Mouse (Mus musculus) CH12.LX (cell line): ENCODE results near the gene Zfyve19. TPM values are rescaled to one million over a fixed set of nuclear protein-coding genes. Genes with fewer than 3 reads are reported as not detected.

Experiments
- DNase-seq: peaks from one replicate; pipeline ENCODE4 v3.0.0-alpha.2; 2013; ENCODE audit errors: extremely low read depth
- H3K27ac ChIP-seq: 2 replicates; pipeline ENCODE4 v1.5.1; 2012; ENCODE audit warnings: low read depth, mild to moderate bottlenecking, control low read depth, moderate library complexity; ENCODE audit not compliant: insufficient read depth
- H3K27me3 ChIP-seq: replicated peaks from 2 replicates; pipeline ENCODE3; 2012; ENCODE audit warnings: inconsistent platforms
- H3K36me3 ChIP-seq, 2 experiments: replicated peaks in 1 of 2; 2 replicates each; pipeline versions ENCODE3 to v1.6.1; 2012; ENCODE audit warnings: inconsistent platforms in 1 of 2, low read length in 1 of 2, mild to moderate bottlenecking in 1 of 2, mixed read lengths in 1 of 2, moderate library complexity in 1 of 2; ENCODE audit not compliant: control insufficient read depth in 1 of 2, insufficient read depth in 1 of 2
- H3K4me1 ChIP-seq, 2 experiments: 2 replicates each; pipeline ENCODE4 v1.6.1; 2012; ENCODE audit warnings: inconsistent platforms in 1 of 2, moderate library complexity in 1 of 2; ENCODE audit not compliant: insufficient read depth in 2 of 2, control insufficient read depth in 1 of 2
- H3K4me2 ChIP-seq: 2 replicates; pipeline ENCODE4 v1.6.1; 2012; ENCODE audit warnings: low read depth, mild to moderate bottlenecking, control low read depth; ENCODE audit not compliant: poor library complexity, insufficient read depth, severe bottlenecking
- H3K4me3 ChIP-seq, 3 experiments: fragments of 150-350 bp in 1 of 3; sonication (generic) in 1 of 3; replicated peaks in 1 of 3; 2 replicates each; pipeline versions ENCODE3 to v1.5.1; 2011 to 2012; ENCODE audit warnings: low read depth in 2 of 3, low read length in 2 of 3, mild to moderate bottlenecking in 2 of 3, moderate library complexity in 2 of 3, control low read depth in 1 of 3, improper control_type of control experiment in 1 of 3, inconsistent platforms in 1 of 3, mixed read lengths in 1 of 3; ENCODE audit not compliant: poor library complexity in 1 of 3
- H3K79me2 ChIP-seq: replicated peaks from 2 replicates; pipeline ENCODE4 v1.6.1; 2012; ENCODE audit warnings: mild to moderate bottlenecking, moderate library complexity; ENCODE audit not compliant: control insufficient read depth, poor library complexity, insufficient read depth, severe bottlenecking; ENCODE audit errors: extremely low read depth
- H3K9ac ChIP-seq: 2 replicates; pipeline ENCODE4 v1.6.1; 2012; ENCODE audit warnings: low read depth, mild to moderate bottlenecking, control low read depth, moderate library complexity; ENCODE audit not compliant: insufficient read depth
- H3K9me3 ChIP-seq: replicated peaks from 2 replicates; pipeline ENCODE3; 2012; ENCODE audit warnings: low read length, inconsistent platforms, mixed read lengths
- BHLHE40 ChIP-seq: IDR thresholded peaks from 2 replicates; pipeline ENCODE4 v1.6.1; 2011; ENCODE audit warnings: mild to moderate bottlenecking, low read depth, low read length, improper control_type of control experiment
- CHD1 ChIP-seq: IDR thresholded peaks from 2 replicates; pipeline ENCODE4 v1.6.1; 2012; ENCODE audit warnings: low read depth, low read length, improper control_type of control experiment, inconsistent platforms
- CHD2 ChIP-seq: IDR thresholded peaks from 2 replicates; pipeline ENCODE4 v1.6.1; 2011; ENCODE audit warnings: low read length, improper control_type of control experiment
- CTCF ChIP-seq, 2 experiments: IDR thresholded peaks in 1 of 2; conservative IDR thresholded peaks in 1 of 2; 2 replicates each; pipeline ENCODE4 v1.5.1; 2011 to 2012; ENCODE audit warnings: low read depth in 2 of 2, low read length in 2 of 2, improper control_type of control experiment in 1 of 2, inconsistent platforms in 1 of 2, mild to moderate bottlenecking in 1 of 2, moderate library complexity in 1 of 2
- E2F4 ChIP-seq: IDR thresholded peaks from 2 replicates; pipeline ENCODE4 v1.6.1; 2011; ENCODE audit warnings: low read depth, low read length, improper control_type of control experiment; ENCODE audit not compliant: insufficient replicate concordance
- ELF1 ChIP-seq: IDR thresholded peaks from 2 replicates; pipeline ENCODE4 v1.6.1; 2014; ENCODE audit warnings: low read depth, mild to moderate bottlenecking, inconsistent platforms, low read length, improper control_type of control experiment
- EP300 ChIP-seq: IDR thresholded peaks from 2 replicates; pipeline ENCODE4 v1.6.1; 2011; ENCODE audit warnings: low read length, improper control_type of control experiment
- ETS1 ChIP-seq: conservative IDR thresholded peaks from 2 replicates; pipeline ENCODE4 v1.6.1; 2012; ENCODE audit warnings: low read depth, mild to moderate bottlenecking, inconsistent platforms, low read length, improper control_type of control experiment, moderate library complexity
- GABPA ChIP-seq: IDR thresholded peaks from 2 replicates; pipeline ENCODE4 v1.6.1; 2012; ENCODE audit warnings: low read depth, low read length, improper control_type of control experiment, inconsistent platforms; ENCODE audit not compliant: insufficient replicate concordance
- HCFC1 ChIP-seq: IDR thresholded peaks from 2 replicates; pipeline ENCODE4 v1.6.1; 2012; ENCODE audit warnings: low read depth, mild to moderate bottlenecking, inconsistent platforms, low read length, improper control_type of control experiment
- IRF4 ChIP-seq: IDR thresholded peaks from 2 replicates; pipeline ENCODE4 v1.6.1; 2014; ENCODE audit warnings: low read depth, mild to moderate bottlenecking, inconsistent platforms, low read length, improper control_type of control experiment
- JUN ChIP-seq: IDR thresholded peaks from 2 replicates; pipeline ENCODE4 v1.6.1; 2011; ENCODE audit warnings: low read depth, mild to moderate bottlenecking, low read length, improper control_type of control experiment, moderate library complexity; ENCODE audit not compliant: insufficient read depth
- JUND ChIP-seq: conservative IDR thresholded peaks from 2 replicates; pipeline ENCODE4 v1.6.1; 2011; ENCODE audit warnings: low read depth, low read length, improper control_type of control experiment
- KAT2A ChIP-seq: IDR thresholded peaks from 2 replicates; pipeline ENCODE4 v1.6.1; 2012; ENCODE audit warnings: low read length, improper control_type of control experiment, inconsistent platforms; ENCODE audit not compliant: insufficient replicate concordance
- MAFK ChIP-seq: IDR thresholded peaks from 2 replicates; pipeline ENCODE4 v1.6.1; 2011; ENCODE audit warnings: low read length, improper control_type of control experiment; ENCODE audit not compliant: insufficient replicate concordance
- MAX ChIP-seq: IDR thresholded peaks from 2 replicates; pipeline ENCODE4 v1.6.1; 2011; ENCODE audit warnings: low read length, improper control_type of control experiment
- MAZ ChIP-seq: IDR thresholded peaks from 2 replicates; pipeline ENCODE4 v1.6.1; 2012; ENCODE audit warnings: low read depth, mild to moderate bottlenecking, inconsistent platforms, low read length, improper control_type of control experiment, moderate library complexity
- MEF2A ChIP-seq: IDR thresholded peaks from 2 replicates; pipeline ENCODE4 v1.6.1; 2014; ENCODE audit warnings: low read depth, mild to moderate bottlenecking, inconsistent platforms, low read length, improper control_type of control experiment, borderline replicate concordance
- MXI1 ChIP-seq: IDR thresholded peaks from 2 replicates; pipeline ENCODE4 v1.6.1; 2011; ENCODE audit warnings: mild to moderate bottlenecking, low read depth, low read length, improper control_type of control experiment
- MYC ChIP-seq: IDR thresholded peaks from 2 replicates; pipeline ENCODE4 v1.6.1; 2011; ENCODE audit warnings: low read depth, mild to moderate bottlenecking, improper control_type of control experiment, low read length
- NELFE ChIP-seq: IDR thresholded peaks from 2 replicates; pipeline ENCODE4 v1.6.1; 2011; ENCODE audit warnings: low read depth, low read length, improper control_type of control experiment
- NRF1 ChIP-seq: IDR thresholded peaks from 2 replicates; pipeline ENCODE4 v1.6.1; 2014; ENCODE audit warnings: low read depth, mild to moderate bottlenecking, inconsistent platforms, low read length, improper control_type of control experiment, moderate library complexity
- PAX5 ChIP-seq: IDR thresholded peaks from 2 replicates; pipeline ENCODE4 v1.6.1; 2012; ENCODE audit warnings: low read length, inconsistent platforms, mixed read lengths
- POLR2A ChIP-seq: IDR thresholded peaks from 2 replicates; pipeline ENCODE4 v1.6.1; 2011; ENCODE audit warnings: low read depth, mild to moderate bottlenecking, improper control_type of control experiment, low read length
- POLR2AphosphoS2 ChIP-seq: IDR thresholded peaks from 2 replicates; pipeline ENCODE4 v1.6.1; 2011; ENCODE audit warnings: low read depth, low read length, improper control_type of control experiment
- RAD21 ChIP-seq: IDR thresholded peaks from 2 replicates; pipeline ENCODE4 v1.6.1; 2011; ENCODE audit warnings: low read depth, mild to moderate bottlenecking, low read length, improper control_type of control experiment, moderate library complexity
- RCOR1 ChIP-seq: conservative IDR thresholded peaks from 2 replicates; pipeline ENCODE4 v1.6.1; 2012; ENCODE audit warnings: low read depth, mild to moderate bottlenecking, inconsistent platforms, low read length, improper control_type of control experiment
- SIN3A ChIP-seq: IDR thresholded peaks from 2 replicates; pipeline ENCODE4 v1.6.1; 2012; ENCODE audit warnings: low read length, improper control_type of control experiment, inconsistent platforms
- SMC3 ChIP-seq: IDR thresholded peaks from 2 replicates; pipeline ENCODE4 v1.6.1; 2011; ENCODE audit warnings: low read depth, low read length, improper control_type of control experiment
- TBP ChIP-seq: conservative IDR thresholded peaks from 2 replicates; pipeline ENCODE4 v1.6.1; 2011; ENCODE audit warnings: low read depth, low read length, improper control_type of control experiment
- TCF12 ChIP-seq: IDR thresholded peaks from 2 replicates; pipeline ENCODE4 v1.6.1; 2014; ENCODE audit warnings: low read depth, mild to moderate bottlenecking, inconsistent platforms, low read length, improper control_type of control experiment
- UBTF ChIP-seq: IDR thresholded peaks from 2 replicates; pipeline ENCODE4 v1.6.1; 2012; ENCODE audit warnings: low read depth, mild to moderate bottlenecking, inconsistent platforms, low read length, improper control_type of control experiment, moderate library complexity
- USF1 ChIP-seq: IDR thresholded peaks from 2 replicates; pipeline ENCODE4 v1.6.1; 2014; ENCODE audit warnings: low read depth, mild to moderate bottlenecking, inconsistent platforms, low read length, improper control_type of control experiment
- USF2 ChIP-seq: conservative IDR thresholded peaks from 2 replicates; pipeline ENCODE4 v1.6.1; 2011; ENCODE audit warnings: low read depth, low read length, improper control_type of control experiment
- ZC3H11A ChIP-seq: IDR thresholded peaks from 2 replicates; pipeline ENCODE4 v1.6.1; 2012; ENCODE audit warnings: low read depth, mild to moderate bottlenecking, inconsistent platforms, low read length, improper control_type of control experiment
- ZKSCAN1 ChIP-seq: IDR thresholded peaks from 2 replicates; pipeline ENCODE4 v1.6.1; 2012; ENCODE audit warnings: low read depth, inconsistent platforms, low read length, improper control_type of control experiment, borderline replicate concordance
- ZMIZ1 ChIP-seq: IDR thresholded peaks from 2 replicates; pipeline ENCODE4 v1.6.1; 2012; ENCODE audit warnings: low read depth, mild to moderate bottlenecking, inconsistent platforms, low read length, improper control_type of control experiment
- ZNF384 ChIP-seq: IDR thresholded peaks from 2 replicates; pipeline ENCODE4 v1.6.1; 2012; ENCODE audit warnings: low read depth, low read length, improper control_type of control experiment, inconsistent platforms
- dilution Hi-C: fragments of 300-500 bp; cut with MboI; formaldehyde crosslinking; loops from 2 replicates; pipeline ENCODE4 v1.14.3; 2020; ENCODE audit warnings: low sequenced_read_pairs; ENCODE audit not compliant: extremely low pct_unique_long_range_greater_than_20kb, extremely low pct_ligation_motif_present
- in situ Hi-C: fragments of 300-500 bp; cut with MboI; formaldehyde crosslinking; loops from 3 replicates; pipeline ENCODE4 v1.14.3; 2019; ENCODE audit warnings: low sequenced_read_pairs, low pct_ligation_motif_present, low pct_unique_long_range_greater_than_20kb, mixed read lengths
- polyA plus RNA-seq: library from polyadenylated mRNA; unstranded; fragments of >175 nt; gene quantifications from 2 replicates; pipeline ENCODE4 v1.2.1, GENCODE M21; 2012; ENCODE audit warnings: low read depth; ENCODE audit not compliant: insufficient read length
- total RNA-seq, 2 experiments: library from RNA; depleted of rRNA; stranded (reverse); fragments of 300-350 nt in 1 of 2; fragments of >200 nt in 1 of 2; gene quantifications; 2 replicates each; pipeline ENCODE4 v1.2.3; 2012 to 2014

Zfyve19 gene
- total RNA-seq (2012; rRNA removed) (38.2 and 38.7 TPM in 2 replicates), total RNA-seq (2014; rRNA removed) (25.6 and 28.0 TPM in 2 replicates), polyA plus RNA-seq (39.9 and 45.2 TPM in 2 replicates)

DNA sequence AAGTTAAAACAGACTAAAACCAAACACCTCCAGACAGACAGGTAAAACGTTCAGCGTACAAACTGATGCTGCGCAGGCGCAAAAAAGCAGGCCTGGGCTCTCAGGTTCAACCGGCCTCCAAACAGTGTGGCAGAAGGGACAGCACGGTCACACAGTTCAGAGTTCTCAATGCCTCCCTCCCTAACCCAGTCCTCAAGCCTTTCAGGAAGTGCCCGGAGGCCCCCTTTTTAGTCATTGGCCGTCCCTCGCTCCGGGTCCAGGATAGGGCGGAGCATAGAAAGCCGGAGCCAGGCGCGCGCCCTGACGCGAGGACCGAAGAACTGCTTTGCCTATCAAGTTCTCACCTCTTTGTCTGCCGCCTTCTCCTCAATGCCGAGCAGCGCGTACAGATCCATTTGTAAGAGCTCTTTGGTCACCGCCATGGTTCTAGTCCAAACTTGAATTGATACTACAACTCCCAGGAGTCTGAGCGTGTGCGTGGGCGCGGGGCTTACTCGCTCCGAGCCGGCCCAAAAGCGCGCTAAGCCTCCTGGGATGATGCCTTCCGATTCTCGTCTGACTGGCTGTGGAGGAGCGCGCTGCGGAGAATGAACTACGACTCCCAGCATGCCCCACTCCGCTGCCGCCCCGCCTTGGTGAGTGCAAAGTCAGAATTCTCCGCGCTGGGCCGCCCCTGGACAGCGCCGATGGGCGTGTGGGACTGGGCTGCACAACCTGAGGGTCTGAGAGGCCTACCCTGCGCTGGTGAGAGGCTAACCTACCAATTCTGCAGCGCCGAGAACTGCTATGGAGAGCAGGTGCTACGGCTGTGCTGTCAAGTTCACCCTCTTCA, at the start of gene Zfyve19, which contains the start of gene Dnajc17:
Gene Zfyve19 (plus strand): TSS at position 274 of the 832 bp plus-strand sequence.
Gene Dnajc17 (minus strand): TSS at position 452 of the 832 bp plus-strand sequence.
- Histone ChIP-seq H3K27me3 (no peaks in the 10 kb centered on the region), H3K4me2 (peak within 1 kb of the TSS; percentile 95), H3K36me3 (peaks cover 26 to 43% of the 10 kb centered on the region in 2 experiments), H3K9ac (peak within 1 kb of the TSS; percentile 83), H3K27ac (peak within 1 kb of the TSS; percentile 57), H3K4me3 (peak within 1 kb of the TSS; percentile 83 to 94 (median 90)), H3K79me2 (peaks cover 6% of the 10 kb centered on the region; the same call in 1 of the 2 replicates), H3K4me1 (peaks cover 0 to 19% of the 10 kb centered on the region in 2 experiments; a peak in 2 of 4 replicates), H3K9me3 (no peaks in the 10 kb centered on the region)
- dilution Hi-C loops, result no loop called here
- in situ Hi-C loops, result no loop called here
- TF ChIP-seq E2F4 (peak; percentile 68; the same call in 1 of the 2 replicates), POLR2AphosphoS2 (no peak), UBTF (no peak), POLR2A (peak; percentile 77), BHLHE40 (no peak), GABPA (peak; percentile 79; the same call in 1 of the 2 replicates), RCOR1 (no peak), KAT2A (peak; percentile 99), USF2 (no peak), JUN (no peak), MEF2A (no peak), MAX (peak; percentile 11; the same call in 1 of the 2 replicates), MAZ (peak; percentile 72; the same call in 1 of the 2 replicates), TCF12 (peak; percentile 68), TBP (peak; percentile 64; the same call in 1 of the 2 replicates), CTCF (conservative IDR thresholded peaks at IDR 0.05 in 1 of 2, IDR thresholded peaks at IDR 0.05 in 1 of 2; ENCODE audit: low read depth in 2 of 2, low read length in 2 of 2) (no peak), SIN3A (peak; percentile 79; the same call in 1 of the 2 replicates), RAD21 (no peak), ELF1 (peak; percentile 88), ETS1 (no peak), ZNF384 (no peak), MXI1 (peak; percentile 56; the same call in 1 of the 2 replicates), ZMIZ1 (peak; percentile 56), EP300 (peak; percentile 54), MYC (peak; percentile 5; the same call in 1 of the 2 replicates), NELFE (peak; percentile 88), SMC3 (no peak), MAFK (no peak), USF1 (no peak), IRF4 (peak; percentile 50; the same call in 1 of the 2 replicates), ZKSCAN1 (no peak), HCFC1 (peak; percentile 96), CHD1 (no peak), JUND (no peak), ZC3H11A (no peak), NRF1 (peak; percentile 78), CHD2 (peak; percentile 35; the same call in 1 of the 2 replicates), PAX5 (no peak)
- peak; percentile 96 for DNase-seq
